Mouse (Mus musculus) liver, adult 2 months (tissue): ENCODE data around the gene Fem1a.

ENCODE experiments used
- CTCF ChIP-seq: fragments of 200-500 bp; IDR thresholded peaks from 2 replicates; pipeline ENCODE4 v1.5.1; 2011; ENCODE audit warnings: low read depth, low read length, control low read depth
- POLR2A ChIP-seq: fragments of 200-500 bp; IDR thresholded peaks from 2 replicates; pipeline ENCODE4 v1.6.1; 2011; ENCODE audit warnings: low read length, control low read depth; ENCODE audit not compliant: insufficient read depth; ENCODE audit errors: extremely low read depth

DNA sequence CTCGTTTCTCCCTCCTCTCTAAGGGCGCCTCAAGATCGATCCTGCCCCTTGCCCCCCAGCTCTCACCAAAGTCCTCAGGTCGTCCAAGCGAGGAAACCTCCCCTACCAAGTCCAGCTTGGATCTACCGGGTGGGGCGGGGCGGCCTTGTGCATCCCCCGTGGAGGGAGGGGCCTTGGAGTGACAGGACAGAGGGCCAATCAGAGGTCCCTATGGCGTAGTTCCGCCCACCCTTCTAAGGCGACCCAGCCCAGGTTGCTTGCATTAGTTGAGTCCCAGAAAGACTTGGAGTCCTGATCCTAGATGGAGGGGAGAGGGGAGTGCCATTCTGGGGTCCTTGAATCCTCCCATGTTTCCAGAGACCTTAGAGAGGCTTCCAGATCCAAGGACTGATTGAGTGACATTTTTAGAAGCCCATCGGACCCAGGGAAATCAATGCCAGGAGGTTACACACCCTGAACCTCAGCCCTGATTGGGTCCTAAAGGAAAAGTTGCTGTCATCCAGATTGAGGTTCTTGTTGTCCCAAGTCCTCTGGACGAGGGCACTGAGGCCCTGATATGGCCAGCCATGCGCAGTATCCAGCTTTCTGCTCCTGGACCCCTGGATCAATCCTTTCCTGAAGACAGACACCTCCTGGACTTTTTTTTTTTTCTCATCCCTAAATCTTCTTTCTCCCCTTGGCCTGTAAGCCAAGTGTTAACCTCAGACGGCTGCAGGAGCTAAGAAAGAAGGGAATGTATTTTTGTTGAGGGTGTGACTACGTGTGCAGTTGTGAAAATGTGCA lies 34.0 kb downstream of the Fem1a start:
- no peak for TF ChIP-seq CTCF
- peak; percentile 83; the same call in 1 of the 2 replicates for TF ChIP-seq POLR2A
